Mouse (Mus musculus): ENCODE data around the gene Paox.
"Not testable (repeated sequence)": the region's sequence is repeated elsewhere in the genome, so short reads cannot be mapped to it uniquely, and the experiment has no call there.

The Paox gene

GRCm38 (mm10) chr7:140121338-140121910 lies 5.8 kb downstream of the Paox start:
- no peak for DNase-seq (ENCODE audit: low spot score)

DNA sequence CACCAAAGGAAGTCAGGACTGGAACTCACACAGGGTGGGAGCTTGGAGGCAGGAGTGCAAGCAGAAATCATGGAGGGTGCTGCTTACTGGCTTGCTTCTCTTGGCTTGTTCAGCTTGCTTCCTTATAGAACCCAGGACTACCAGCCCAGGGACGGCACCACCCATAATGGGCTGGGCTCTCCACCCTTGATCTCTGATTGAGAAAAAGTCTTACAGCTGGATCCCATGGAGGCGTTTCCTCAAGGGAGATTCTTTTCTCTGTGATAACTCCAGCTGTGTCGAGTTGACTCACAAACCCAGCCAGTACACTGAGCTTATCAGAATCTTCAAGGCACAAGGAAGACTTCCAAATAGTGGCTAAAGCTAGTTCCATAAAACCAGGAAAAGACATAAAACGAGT lies 7.2 kb downstream of the Paox start:
- DNase-seq (ENCODE audit: low spot score) = no peak

GRCm38 (mm10) chr7:140124382-140124781 lies 8.8 kb downstream of the Paox start:
- no peak for DNase-seq (ENCODE audit: low spot score)

DNA sequence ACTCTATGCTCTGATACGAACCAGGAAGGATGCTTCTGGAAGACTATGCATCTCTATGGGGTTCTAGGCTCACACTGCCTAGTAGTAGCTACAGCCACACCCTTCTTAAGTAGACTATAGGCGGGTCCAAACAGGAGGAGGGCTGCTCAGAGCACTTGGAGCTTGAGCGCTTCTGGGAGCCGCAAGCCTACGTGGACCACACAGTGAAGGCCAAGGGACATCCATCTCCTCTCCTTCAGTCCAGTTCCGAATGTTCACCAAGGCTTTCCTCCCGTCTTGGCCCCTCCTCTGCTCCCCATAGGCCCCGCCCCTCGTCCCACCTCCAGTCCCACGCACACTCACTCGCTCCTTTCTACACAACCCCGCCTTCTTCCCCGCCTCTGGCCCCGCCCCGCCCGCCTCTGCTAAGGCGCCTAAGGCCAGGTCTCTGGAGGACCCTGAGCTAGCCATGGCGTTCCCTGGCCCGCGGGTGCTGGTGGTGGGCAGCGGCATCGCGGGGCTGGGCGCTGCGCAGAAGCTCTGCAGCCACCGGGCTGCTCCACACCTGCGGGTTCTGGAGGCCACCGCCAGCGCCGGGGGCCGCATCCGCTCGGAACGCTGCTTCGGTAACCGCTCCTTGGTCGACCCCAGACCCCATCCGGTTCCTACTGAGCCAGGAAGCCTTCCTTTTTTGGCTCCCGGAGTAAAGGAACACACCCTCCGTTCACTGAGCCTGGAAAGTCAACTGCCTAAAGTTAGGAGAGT lies 9.9 kb downstream of the Paox start:
- DNase-seq (ENCODE audit: low spot score) = peak; percentile 89

- DNase-seq (ENCODE audit: low spot score) = no peak
Observed at GRCm38 (mm10) chr7:140126022-140126350, 10.4 kb downstream of the Paox start.

GRCm38 (mm10) chr7:140126934-140127333 lies 11.3 kb downstream of the Paox start:
- DNase-seq (ENCODE audit: low spot score) = no peak

- DNase-seq (ENCODE audit: low spot score) = no peak
Observed at GRCm38 (mm10) chr7:140127911-140128310, 12.3 kb downstream of the Paox start.

DNA sequence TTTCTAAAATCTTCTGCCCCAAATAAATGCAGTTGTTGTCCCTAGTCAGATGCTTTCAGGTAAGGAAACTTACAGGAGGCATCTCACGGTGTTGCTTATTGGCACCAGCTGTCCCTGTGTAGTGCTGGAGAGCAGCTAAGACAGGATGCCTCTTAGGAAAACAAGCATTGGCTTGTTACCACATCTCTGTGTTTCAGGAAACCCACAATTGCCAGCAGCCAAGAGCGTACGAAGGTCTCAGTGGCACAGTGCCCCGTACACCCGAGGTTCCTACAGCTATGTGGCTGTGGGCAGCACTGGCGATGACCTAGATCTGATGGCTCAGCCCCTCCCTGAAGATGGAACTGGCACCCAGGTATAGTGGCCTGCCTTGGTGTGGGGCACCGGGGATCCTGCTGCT lies 16.6 kb downstream of the Paox start:
- DNase-seq (ENCODE audit: low spot score) = not testable (repeated sequence)

DNA sequence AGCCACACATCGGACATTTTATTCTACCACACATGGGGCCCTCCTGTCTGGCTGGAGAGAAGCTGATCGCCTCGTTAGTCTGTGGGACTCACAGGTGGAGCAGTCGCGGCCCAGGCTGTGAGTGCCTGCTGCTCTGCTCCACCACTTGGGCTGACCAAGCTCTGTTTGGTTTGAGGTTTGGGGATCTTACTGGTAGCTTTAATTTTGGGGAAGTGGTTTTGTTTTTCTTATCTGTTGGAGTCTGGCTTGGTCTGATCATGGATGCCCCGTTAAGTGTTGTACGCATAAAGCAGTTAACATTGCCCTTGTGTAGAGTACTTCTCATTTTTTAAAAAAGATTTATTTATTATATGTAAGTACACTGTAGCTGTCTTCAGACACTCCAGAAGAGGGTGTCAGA lies 18.4 kb downstream of the Paox start:
- DNase-seq (ENCODE audit: low spot score) = not testable (repeated sequence)

DNA sequence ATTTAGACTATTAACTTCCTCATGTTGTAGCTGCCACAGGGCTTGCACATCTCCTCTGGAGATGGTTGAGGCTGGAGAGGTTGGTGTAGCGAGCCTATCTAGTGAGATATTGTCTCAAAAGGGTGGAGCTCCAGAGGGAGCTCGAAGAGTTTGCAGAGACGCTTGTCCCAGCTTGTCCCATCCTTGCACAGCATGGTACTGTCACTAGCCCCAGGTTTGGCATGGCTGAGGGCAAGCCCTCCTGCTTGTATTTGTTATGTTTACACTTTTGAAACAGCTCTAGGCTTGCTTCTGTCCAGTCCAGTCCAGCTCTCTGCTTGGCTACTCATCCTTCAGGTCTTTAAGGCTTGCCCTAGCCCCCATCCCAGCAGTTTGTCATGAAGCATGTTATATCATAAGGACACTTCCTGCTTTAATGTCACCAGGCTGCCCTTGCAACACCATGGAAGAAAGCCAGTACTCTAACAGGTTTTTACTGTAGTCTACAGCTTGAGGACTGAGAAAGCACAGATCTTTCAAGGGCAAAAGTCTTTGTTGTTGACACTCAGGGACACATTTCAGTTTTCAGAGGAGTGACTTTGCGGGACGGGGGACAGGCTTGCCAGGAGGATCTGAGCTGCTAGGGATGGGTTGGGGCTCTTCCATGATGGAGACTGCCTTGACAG lies 19.6 kb downstream of the Paox start:
- DNase-seq (ENCODE audit: low spot score) = no peak

DNA sequence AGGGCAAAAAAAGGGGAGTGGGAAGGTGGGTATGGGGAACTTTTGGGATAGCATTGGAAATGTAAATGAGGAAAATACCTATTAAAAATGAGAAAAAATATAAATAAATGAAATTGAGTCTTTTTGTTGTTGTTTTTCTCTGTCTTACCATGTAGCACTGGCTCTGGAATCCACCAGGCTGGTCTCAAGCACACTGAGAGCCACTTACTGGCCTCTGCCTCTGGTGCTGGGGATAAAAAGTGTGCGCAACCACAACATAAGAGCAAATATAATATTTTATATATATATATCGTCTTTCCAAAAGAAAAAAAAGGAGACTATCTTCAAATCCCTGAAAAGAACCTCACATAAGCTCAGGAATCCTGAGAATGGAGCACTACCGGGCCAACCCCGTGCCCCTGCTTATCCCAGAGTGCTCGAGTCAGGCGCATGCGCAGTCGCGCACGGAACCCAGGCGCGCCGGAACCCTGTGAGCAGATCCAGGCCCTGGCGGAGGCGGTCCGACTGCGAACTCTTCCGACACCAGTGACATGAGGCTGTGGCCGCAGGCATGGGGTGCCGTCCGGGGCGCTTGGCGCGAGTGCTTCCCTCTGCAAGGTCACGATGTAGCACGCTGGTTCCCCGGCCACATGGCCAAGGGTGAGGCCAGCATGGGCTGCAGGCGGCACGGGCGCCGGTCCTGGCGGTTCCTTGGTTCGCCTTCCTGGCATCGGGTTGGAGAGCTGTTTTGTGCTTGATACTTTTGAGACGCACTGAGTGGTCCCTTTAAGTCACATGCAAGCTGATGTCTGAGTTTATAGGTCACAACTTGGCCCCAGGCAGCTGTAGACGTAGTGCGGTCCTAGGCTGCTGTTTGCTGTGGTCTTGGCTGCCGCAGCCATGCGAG lies 21.8 kb downstream of the Paox start, which contains the start of gene Mtg1:
Gene Mtg1 (plus strand): TSS at position 430 of the 886 bp plus-strand sequence.
- peak; percentile 90 for DNase-seq (ENCODE audit: low spot score)

DNA sequence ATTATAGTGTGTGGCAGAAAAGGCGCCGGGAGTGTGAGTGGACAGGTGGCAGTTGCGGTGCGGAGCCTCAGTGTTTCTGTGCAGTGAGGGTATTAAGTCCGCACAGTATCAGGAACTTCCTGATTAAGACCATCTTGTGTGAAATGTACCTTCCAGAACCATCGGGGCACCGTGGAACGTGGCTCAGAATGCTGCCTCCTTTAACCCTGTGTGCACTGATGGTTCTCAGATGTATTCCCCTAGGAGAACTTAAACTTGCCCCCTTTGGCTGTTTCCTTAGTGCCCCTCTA lies 22.4 kb downstream of the Paox start:
- no peak for DNase-seq (ENCODE audit: low spot score)

- peak; percentile 77 for DNase-seq (ENCODE audit: low spot score)
Observed at GRCm38 (mm10) chr7:140141350-140141749, 25.8 kb downstream of the Paox start.

GRCm38 (mm10) chr7:140144550-140144949 lies 29.0 kb downstream of the Paox start:
- no peak for DNase-seq (ENCODE audit: low spot score)

- no peak for DNase-seq (ENCODE audit: low spot score)
Observed at GRCm38 (mm10) chr7:140153383-140153782, 37.8 kb downstream of the Paox start.

DNA sequence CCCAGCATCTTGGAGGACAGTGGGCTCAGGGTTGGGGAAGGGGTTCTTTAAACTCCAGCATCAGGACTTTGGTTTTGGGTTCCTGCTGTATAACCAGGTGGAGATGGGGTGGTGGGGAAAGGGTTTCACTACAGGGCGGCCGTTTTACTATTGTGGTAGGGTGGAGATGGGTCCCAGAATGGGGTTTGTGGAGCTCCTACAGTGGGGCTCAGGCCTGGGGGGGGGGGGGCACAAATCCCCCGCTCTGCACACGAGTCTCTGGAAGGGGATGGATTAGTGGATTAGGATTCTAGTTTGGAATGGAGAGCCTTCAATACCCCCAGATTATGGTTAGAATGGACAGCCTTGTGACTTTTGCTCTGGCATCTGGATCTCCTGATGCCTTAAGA lies 38.2 kb downstream of the Paox start:
- DNase-seq (ENCODE audit: low spot score) = no peak

DNA sequence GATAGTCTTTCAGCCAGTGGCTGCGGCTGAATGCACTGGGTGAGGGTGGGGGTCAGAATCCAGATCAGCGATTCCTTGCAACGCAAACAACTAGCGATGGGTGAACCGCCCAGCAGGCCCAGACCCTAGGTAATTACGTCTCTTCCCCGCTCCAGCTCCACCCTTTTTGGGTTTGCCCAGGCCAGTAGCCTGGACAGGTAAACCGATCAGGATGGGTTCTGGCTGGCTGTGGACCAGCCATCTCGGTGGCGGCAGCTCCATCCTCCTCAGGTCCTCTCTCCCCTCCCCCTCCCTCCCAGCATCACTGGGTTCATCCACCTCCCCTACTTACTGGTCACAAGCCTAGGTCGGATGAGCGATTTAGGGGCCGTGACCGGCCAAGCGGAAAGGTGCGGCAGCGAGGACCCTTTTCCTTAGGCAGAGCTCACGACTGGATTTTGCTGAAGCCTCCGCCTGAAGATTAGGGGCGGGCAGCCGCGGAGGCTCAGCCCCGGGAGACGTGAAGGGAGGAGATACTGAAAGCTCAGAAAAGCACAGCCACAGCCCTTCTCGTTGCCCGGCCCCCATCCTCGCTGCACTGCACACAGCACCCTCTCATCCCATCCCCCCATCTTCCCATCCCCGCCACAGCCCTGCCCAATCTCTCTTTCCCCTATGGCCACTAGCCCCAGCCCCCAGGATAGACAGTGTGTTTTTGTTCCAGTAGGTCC lies 38.8 kb downstream of the Paox start, which contains the start of gene Sprn:
Gene Sprn (minus strand): TSS at position 660 of the 710 bp plus-strand sequence.
- no peak for DNase-seq (ENCODE audit: low spot score)

DNA sequence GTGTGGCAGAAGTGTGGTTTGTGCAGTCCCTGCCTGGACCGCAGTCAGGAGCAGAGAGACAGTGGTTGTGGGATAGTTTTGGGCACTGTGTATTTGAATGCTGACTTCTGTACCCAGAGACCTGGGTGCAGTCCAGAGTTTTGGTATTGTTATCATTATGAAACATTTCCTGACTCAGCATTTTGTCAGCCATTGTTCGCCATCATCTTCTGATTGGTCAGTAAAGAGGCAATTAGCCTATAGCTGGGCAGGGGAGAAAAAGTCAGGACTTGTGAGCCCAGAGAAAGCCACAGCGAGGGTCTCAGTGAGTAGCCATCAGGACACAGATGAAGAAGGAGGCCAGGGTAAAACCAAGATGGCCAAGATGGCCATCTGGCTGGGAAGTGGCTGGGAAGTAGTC lies 44.8 kb downstream of the Paox start:
- no peak for DNase-seq (ENCODE audit: low spot score)

DNA sequence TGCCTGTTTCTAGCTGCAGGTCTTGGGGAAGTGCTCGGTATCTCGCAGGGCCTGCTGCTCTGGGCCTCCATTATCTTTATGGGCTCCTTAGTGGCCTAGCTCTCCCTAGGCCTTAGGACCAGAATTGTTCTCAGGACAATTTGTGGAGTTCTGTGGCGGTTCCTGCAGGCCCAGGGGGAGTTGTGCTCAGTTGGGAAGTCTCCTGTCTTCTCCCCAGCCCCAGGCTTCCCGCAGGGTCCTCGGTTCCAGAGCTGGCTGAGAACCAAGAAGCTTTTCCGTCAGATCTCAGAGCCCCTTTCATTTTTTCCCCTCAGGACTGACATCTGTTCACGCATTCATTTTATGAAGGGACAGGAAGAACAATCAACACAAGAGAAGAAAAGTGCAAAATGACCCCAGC lies 49.1 kb downstream of the Paox start, which contains the start of gene Olfr522:
Gene Olfr522 (minus strand): TSS at position 101 of the 400 bp plus-strand sequence.
- DNase-seq (ENCODE audit: low spot score) = no peak

DNA sequence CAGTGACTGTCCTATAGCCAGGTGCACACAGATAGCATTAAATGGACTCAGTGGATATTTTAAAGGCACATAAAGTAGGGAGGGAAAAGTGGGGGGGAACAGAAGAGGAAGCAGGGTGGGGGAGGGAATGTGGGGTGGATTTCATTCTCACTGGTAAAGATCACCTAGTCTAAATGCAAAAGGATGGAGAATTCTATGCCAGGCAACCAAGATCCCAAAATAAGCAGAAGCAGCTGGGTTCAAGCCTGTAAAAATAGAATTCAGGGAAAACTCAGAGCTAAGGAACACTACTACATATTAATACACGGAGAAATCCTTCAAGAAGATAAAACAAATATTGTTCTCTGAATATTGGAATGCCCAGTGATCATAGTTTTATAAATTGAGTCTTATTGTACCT lies 52.4 kb downstream of the Paox start:
- no peak for DNase-seq (ENCODE audit: low spot score)

DNA sequence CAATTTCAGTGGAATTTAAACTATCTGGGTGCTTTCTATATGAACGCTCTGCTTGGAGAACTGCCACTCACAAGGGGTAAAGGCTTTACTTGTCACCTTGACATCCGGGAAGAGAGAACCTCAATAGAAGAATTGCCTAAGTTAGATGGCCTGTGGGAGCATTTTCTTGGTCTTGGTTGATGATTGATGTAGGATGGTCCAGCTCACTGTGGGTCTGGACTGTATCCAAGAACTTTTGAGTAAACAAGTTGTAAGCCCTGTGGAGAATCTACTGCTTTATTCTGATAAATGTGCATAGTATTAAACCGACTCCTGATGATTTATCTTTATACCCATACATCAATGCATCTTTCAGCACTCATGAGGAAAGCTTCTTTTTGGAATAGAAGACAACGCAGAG lies 53.8 kb downstream of the Paox start:
- peak; percentile 9 for DNase-seq (ENCODE audit: low spot score)

- peak; percentile 46 for DNase-seq (ENCODE audit: low spot score)
Observed at GRCm38 (mm10) chr7:140170863-140171262, 55.3 kb downstream of the Paox start.

All from adipocyte (in vitro differentiated cells).